Mouse (Mus musculus): Measurements from ENCODE around the gene Eva1c.
A peak's percentile ranks its signal among the peaks of the same experiment; 100 is the strongest.
"Not testable (repeated sequence)": the region's sequence is repeated elsewhere in the genome, so short reads cannot be mapped to it uniquely, and the experiment has no call there.

Eva1c gene

DNA sequence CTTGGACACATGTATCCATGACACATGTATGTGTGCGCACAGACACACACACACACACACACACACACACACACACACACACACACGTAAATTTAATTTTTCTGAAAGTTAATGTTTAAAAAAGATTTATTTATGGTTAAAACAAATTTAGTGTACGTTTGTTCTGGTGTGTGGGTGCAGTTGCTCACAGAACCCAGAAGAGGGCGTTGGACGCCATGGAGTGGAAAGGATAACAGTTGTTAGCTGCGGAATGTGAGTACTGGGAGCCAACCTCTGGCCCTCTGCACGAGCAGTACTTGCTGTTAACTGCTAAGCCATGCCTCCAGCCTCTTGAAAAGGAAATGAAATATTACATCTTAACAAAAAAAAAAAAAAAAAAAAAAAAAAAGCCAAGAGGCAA lies at the start of gene Eva1c:
Gene Eva1c, plus strand, starts transcription at position 263 of the 400 bp plus-strand sequence.
- DNase-seq (ENCODE audit: low read depth, low spot score), result no peak

DNA sequence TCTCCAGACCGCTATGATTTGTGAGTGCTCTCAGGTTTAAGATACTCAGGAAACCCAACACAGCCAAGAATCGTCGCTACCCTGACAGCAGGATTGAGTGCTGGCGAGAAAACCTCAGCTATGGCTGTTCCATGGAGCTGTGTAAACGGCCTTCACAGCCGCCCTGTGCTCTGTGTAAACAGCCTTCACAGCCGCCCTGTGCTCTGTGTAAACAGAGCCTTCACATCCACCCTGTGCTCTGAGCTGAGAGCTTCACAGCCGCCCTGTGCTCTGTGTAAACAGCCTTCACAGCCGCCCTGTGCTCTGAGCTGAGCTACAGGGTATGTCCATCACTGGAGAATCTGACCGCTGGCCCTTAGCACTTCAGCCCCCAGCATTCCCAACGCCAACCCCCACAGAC lies 46.7 kb upstream of the Eva1c start:
- no peak for DNase-seq (ENCODE audit: low read depth, low spot score)

DNA sequence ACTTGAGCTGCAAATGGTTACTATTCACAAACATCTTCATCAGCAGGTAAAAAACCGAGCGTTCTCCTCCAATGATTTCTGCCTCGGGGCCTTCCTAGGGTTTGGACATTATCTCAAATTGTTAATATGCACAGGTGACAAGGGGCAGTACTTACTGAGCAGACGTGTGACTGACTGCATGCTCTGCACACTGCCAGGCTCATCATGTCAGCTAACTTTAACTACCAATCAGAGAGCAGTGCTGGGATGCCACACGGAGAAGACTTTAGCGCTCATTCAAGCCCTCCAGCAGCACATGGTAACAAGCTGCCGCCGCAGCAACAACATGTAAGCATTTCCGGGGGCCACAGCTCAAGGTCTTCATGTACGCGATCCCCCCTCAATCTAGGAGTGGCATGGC lies 43.2 kb upstream of the Eva1c start:
- DNase-seq (ENCODE audit: low read depth, low spot score), result no peak

DNA sequence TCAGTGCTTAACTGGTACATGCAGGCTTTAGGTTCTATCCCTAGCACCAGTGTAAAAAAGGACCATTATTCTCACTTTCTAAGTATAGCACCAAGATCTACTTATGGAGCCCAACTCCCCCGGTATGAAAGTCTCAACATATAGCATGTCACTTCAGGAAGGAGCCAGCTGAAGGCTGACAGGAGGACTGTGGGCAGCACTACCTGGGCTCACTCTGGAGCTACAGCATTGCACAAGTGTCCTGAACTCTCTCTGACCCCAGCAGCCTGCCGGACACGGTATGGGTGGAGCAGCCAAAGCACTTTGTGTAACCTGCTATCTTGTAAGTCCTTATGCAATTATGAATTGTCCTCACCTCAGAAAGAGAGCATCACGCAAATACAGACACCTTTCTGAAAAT lies 41.3 kb upstream of the Eva1c start:
- DNase-seq (ENCODE audit: low read depth, low spot score), result no peak

DNA sequence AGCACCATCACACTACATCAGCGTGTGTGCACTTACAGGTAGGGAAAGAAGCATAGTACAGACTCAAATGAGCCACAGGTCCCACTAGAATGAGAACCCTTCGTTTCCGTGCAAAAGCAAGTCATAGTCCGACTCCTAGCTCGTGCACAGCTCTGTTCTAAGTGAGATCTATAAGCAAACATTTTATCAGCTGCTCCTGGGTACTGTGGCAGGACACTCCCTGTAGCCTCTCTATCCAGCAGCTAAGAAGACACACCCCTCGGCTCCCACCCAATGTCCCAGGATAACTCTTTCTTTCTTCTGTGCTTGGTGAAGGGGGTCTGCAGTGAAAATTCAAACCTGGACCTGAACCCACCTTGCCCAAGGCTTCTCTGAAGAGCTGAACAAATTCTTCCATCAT lies 37.9 kb upstream of the Eva1c start:
- DNase-seq (ENCODE audit: low read depth, low spot score), result no peak

DNA sequence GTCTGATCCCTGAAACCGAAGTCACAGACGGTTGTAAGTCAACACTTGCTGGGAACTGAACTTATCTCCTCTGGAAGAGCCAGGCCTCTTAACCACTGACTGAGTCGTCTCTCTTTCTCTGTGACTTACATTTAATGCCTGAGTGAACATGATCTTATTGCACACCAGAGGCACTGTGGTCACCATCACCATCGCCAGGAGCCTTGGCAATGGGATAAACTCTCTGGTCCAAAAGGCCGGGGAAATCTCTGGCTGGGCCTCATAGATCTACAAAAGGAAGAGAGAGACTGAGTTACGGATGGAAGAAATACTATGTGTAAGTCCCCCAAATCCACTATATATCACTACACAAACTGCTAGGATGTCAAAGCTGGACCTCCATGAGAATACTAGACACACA lies 35.6 kb upstream of the Eva1c start:
- no peak for DNase-seq (ENCODE audit: low read depth, low spot score)

DNA sequence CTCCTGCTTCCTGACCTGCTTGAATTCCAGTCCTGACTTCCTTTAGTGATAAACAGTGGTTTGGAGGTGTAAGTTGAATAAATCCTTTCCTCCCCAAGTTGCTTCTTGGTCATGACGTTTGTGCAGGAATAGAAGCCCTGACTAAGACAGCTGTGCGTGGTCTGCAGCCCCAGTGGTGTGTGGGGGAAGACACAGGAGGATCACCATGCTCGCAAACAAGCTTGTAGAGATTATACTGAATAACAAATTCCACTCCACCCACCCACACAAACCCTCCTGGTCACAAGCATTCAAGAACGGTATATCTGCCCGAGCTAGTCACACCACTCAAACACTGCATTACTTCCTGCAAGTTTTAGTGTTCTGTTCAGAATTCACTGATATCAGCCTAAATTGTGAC lies 34.5 kb upstream of the Eva1c start:
- DNase-seq (ENCODE audit: low read depth, low spot score), result no peak

DNA sequence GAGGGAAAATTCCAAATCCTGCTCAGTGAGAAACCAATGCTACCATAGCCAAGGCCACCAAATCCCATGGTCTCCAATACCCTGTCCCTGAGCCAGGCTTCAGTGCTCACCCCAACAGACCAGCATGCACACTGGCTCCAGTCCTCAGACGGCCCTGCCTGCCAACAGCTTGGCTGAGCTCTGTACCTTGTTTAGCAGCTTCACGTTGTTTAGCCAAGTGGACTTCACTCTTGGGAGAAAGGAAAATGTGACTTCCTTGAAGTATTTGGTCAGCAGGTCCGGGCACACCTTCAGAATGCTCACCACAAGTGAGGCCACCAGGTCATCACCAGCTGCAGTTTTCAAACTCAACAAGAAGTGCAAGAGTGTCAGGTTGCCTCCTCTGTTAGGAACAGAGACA lies 34.0 kb upstream of the Eva1c start:
- no peak for DNase-seq (ENCODE audit: low read depth, low spot score)

DNA sequence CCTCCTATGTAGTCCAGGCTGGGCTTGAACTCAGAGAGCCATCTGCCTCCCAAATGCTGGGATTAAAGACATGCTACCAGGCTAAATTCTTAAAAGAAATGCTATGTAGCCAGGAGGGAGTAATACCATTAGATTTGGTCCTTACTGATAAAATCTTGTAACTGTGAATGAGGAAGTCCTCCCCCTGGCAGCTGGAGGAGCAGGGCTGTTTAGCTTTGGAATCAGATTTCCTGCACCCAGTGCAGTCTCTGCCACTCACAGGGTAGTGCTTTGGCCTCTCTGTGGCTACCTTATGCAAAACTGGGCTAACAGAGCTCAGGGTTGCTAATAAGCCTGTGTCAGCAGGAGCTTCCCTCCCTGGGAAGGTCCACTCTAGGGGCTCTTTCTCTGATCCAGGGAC lies 31.8 kb upstream of the Eva1c start:
- no peak for DNase-seq (ENCODE audit: low read depth, low spot score)

DNA sequence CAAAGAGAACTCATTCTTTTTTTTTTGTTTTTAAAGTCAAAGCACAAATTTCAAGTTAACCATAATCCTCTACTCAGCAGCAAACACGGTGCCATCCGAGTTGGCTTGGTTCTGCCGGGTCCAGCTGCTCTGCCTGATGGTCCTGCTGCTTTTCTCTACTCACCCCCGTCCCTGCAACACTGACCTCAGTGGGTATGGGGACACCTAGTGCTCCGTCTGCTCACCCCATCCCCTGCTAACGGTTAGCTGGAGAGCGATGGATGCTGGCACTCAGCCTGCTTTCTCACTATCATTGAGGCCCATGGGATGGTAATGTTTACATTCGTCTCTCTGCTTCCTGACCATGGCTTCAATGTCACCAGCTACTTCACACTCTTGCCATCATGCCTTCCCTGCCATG lies 28.1 kb upstream of the Eva1c start:
- no peak for DNase-seq (ENCODE audit: low read depth, low spot score)

DNA sequence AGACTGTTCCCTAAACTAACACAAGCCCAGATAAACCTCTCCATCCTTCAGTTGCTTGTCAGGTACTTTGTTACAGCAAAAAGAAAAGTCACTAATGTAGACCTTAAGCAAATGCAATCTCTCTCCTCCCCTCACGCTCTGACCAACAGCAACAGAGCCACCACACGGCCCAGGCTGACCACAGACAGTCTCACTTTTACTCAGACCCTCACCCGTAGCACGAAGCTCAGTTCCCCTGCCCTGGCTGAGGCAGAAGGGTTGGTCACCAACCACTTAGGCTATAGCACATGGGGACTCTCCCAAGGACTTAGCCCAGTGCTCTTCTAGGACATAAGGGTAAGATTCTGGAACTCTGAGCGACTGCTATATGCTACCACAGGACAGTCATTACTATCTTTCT lies 27.7 kb upstream of the Eva1c start:
- DNase-seq (ENCODE audit: low read depth, low spot score), result no peak

DNA sequence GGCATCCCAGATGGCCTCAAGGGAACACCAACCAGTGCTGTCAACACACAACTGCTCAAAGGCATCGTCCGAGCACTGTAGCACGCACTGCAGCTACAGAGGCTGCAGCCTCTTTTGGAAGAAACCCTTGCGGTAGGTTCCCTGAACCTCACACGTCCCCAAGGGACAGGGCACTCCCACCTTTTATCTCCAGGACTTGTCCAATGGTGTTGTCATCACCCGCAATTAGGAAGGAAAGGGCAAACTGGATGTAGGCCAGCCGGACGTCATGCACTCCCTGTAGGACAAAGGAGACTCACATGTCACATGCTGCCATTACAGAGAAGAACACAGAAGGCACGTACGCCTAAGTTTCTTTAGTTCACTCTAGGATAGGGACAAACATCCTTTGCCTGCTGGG lies 26.7 kb upstream of the Eva1c start:
- no peak for DNase-seq (ENCODE audit: low read depth, low spot score)

DNA sequence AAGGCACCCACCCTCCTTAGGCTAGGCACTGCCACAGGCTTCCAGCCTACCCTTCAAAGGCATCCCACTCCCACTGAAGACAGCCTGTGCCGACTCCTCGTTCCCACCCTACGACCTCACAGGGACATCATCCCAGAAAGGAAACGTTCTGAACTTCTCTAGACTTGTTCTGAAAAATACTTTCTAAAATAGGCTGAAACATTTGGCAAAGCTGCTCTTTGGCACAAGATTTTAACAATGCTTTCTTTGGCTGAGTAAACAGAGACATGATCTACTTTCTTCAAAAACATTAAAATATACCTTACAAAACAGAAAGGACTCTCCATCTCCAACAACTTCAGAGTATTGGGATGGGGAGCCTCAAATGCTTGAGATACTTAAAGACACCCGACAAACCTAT lies 25.3 kb upstream of the Eva1c start:
- no peak for DNase-seq (ENCODE audit: low read depth, low spot score)

DNA sequence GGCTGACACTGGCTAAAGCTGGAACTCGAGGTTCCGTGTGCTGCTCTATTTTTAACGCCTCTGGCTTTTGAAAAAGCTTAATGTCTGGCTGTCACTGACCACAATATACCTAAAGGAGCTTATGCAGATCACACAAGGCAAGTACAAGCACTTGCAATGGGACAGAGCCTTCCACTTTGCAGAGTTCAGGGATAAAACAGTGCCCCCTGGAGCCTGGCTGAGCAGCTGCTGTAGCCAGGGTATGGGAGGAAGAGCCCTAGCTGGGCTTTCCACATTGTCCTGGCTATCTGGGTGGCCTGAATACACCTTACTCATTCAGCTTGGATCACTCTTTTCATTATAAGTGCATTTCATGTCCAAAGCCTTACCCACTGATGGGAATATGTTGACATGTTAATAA lies 24.6 kb upstream of the Eva1c start:
- peak; percentile 29 for DNase-seq (ENCODE audit: low read depth, low spot score)

DNA sequence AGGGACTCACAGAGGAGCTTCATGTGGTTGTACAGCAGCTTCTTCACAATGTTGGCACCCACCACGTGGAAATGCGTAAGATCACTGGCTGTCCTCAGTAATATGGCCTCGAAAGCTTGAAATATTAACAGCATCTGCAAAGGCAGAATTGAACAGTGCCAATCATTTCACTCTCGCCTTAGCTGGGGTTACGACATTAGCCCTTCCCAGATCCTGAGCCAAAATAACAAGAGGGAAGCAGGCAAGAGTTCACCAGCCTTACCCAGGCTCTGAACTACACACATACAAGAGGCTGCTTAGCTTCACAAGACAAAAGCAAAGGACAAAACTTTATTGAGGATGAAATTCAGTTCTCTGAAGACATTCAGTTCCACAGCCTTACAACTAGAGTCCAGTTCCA lies 22.1 kb upstream of the Eva1c start:
- no peak for DNase-seq (ENCODE audit: low read depth, low spot score)

DNA sequence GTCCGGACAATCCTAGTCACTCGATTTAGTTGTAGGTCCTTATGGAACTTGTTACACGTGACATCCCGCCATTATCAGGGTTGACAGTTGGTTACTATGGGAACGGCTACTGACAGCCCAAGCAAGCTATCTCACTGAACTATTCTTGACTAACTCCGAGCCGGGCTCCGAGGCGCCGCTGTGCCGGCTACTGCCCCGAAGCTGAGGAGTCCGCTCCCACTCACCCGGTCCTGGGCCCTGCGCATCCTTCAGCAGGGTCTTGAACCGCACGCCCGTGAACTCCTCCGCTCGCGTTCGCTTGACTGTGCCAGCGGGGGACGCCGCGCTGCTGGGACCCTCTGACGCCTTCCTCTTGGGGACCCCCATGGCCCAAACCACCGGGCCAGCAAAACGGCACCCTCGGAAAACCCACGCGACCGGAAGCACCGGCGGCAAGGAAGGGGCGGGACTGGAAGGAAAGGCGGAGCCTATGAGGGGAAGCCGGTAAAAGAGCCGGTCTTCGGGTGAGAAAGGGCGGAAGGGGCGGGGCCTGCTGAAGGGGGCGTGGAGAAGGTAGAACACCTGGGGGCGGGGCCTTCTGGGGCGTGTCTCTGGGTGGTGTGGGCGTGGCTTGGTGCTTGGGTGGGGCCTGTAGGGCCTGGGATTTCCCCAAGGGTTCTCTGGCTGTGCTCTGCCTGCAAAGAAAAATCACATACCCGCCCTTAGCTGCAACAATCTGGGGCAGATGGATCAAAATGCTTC lies 16.4 kb upstream of the Eva1c start, which contains the start of gene Urb1:
Gene Urb1, minus strand, starts transcription at position 439 of the 741 bp plus-strand sequence.
- DNase-seq (ENCODE audit: low read depth, low spot score), result peak; percentile 93

DNA sequence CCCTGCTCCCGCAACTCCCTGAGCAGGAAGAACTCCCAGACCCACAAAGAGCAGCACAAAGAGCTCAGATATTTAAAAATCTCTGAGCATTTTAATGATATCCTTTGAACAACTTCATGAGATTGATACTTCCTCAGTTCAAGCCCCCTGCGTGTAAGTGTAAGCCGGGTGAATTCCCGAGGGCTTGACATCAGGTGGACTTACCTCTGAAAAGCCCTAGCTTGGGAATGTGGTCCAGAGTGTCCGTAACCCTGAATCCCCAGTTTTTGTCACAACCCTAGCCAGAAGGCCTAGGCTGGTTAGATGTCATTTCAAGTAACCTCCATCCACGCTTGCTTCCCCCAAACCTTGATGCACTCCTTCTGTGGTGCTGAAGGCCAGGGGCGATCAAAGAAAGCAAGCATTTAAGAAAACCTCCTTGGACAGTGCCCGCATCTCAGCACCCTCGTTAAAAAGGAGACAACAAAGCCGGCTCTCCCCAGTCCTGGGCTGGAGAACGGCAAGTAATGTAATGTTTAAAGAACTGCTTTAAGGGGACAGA lies 15.7 kb upstream of the Eva1c start:
- no peak for DNase-seq (ENCODE audit: low read depth, low spot score)

DNA sequence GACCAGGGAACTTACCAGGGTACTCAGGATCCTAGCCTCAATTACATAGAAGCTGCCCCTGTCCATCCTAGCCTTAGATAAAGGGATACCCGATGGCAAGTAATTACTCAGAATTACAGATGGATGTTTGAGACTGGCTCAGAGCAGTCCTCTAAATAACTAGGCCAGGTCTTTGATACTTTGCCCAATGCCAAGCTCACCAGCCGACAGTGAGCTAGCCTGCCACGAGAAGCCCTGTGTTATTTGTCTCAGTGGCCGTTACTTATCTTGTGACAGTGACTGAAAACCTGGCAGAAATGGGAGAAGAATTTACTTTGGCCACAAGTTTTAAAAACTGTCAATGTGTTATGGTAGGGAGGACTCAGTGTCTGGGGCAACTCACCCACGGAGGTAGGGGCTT lies 14.4 kb upstream of the Eva1c start:
- no peak for DNase-seq (ENCODE audit: low read depth, low spot score)

DNA sequence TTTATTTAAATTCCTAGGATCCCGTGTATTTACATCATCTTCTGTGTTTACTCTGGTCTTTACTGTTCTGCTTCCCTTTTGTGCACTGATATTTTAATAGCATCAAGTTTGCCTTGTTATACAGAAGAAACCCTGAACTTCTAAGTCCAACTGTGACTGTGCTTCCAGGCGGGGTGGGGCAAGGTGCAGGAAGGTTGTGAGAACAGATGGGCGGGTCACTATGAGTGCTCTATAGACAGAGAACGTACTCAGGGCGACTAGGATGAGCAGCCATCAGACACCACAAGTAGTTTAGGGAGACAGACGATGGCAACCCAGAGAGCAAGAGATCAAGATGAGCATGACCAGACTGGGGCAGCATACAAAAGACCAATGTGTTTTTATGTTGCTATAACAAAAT lies 6.2 kb upstream of the Eva1c start:
- no peak for DNase-seq (ENCODE audit: low read depth, low spot score)

DNA sequence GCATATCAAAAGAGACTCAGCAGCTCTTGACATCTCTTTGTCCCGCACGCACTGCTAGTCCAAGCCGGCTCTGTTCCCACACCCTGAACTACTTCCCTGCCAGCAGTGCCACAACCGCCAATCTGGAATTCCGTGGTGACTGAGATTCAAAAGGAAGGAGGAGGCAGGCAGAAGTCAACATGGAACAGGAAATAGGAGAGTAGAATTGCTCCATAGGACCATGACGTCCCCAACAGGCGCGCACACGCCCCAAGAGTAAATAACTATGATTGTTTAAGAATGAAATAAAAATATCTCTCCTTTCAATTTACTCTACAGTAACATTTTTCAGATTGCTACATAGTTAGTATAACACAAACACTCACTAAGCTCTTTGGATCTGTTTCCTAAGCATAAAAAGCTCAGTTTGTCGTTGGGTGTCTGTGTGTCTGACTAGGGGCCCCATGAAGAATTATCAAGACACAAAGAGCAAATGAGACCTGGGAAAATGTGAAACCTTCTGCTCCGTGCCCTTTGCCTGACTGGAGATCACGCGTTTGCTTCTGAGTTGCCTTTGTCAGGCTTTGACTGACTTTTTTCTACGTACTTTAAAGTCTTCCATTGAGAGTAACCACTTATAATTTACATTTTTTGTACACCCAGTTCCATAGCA lies 5.3 kb upstream of the Eva1c start:
- no peak for DNase-seq (ENCODE audit: low read depth, low spot score)

DNA sequence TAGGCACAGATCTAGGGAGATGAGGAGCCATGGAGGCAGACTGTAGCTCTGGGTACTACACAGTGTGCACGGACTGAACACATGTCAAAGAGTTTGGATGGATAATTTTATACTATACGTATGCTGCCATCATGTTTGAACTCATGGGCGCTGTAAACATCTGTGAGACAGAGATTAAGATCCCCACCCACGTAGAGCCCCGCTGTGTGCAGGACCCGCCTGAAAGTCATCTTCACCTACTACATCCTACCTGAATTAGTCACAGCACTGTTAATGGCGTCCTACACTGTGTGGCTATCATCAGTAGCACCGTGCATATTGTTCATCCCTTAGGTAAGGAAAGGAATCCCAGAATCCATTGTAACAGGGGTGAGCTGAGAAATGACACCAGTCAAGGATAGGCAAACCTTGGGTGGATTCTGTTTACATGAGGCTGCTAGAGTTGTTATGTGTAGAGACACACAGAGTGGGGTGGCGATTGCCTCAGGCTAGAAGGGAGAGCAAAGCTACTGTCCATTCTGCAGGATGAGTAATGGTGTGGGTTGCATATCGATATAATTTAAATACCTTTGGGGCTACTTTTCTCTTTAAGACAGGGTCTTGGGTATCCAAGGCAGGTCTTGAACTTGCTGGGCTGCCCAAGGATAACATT lies 4.1 kb upstream of the Eva1c start:
- no peak for DNase-seq (ENCODE audit: low read depth, low spot score)

DNA sequence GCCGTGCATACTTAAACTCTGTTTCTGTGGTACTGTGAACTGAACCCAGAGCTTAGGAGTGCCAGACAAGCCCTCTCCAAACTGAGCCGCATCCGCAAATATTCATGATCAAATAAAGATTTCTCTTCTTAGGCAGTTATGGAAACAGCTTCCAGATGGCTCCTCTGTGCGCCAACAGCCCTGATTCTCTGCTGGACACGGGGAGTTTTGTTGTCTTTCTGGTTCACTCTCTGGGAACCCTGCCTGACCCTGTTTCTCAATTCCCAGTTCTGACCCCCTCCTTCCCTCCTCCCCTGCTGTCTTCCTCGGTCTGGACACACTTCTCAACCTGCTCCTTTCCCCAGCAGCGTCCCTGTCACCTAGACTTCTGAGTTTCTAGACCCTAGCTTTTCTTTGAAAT lies 3.5 kb upstream of the Eva1c start:
- DNase-seq (ENCODE audit: low read depth, low spot score), result no peak

DNA sequence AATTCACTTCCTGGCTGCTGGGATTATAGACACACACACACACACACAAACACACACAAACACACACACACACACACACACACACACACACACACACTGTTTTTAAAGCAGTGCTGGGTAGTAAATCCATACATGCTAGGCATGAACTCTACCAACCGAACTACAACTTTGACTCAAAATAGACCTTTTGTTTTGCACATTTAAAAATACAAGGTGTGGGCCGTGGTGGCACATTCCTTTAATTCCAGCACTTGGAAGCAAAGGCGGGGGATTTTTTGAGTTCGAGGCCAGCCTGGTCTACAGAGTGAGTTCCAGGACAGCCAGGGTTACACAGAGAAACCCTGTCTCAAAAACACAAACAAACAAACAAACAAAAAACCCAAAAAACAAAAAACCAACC lies 2.5 kb upstream of the Eva1c start:
- DNase-seq (ENCODE audit: low read depth, low spot score), result not testable (repeated sequence)

All from retina, adult 2 months (tissue).